In genomic region chr13:9763828-9764645, GRCm38 (mm10) we compare ENCODE assay signal across 7 mouse cellular contexts. TPM values are rescaled to one million over a fixed set of nuclear protein-coding genes. Genes with fewer than 3 reads are reported as not detected.
DNase-seq lines count a peak whose midpoint lies in the region; ATAC-seq lines count a peak whose summit lies in the region.

No protein-coding gene starts in this region.

- H3K27me3 ChIP-seq in intestine, embryonic 16.5 days (replicated peaks; ENCODE audit: control insufficient read depth, insufficient read depth, low read length): no peaks in the 10 kb centered on the region
- H3K27me3 ChIP-seq in limb, embryonic 12.5 days: no peaks in the 10 kb centered on the region
- no peaks in the 10 kb centered on the region for H3K27me3 ChIP-seq in midbrain, embryonic 13.5 days

- DNase-seq in adrenal gland, adult 2 months: peak; percentile 88
- peak; percentile 67 for DNase-seq in embryo, embryonic 10.5 days (ENCODE audit: low spot score)
- peak; percentile 64 to 67 for DNase-seq in gastrocnemius, postnatal 36 days
- peak; percentile 73 for DNase-seq in spleen, adult 18-20 months

- under 1% methylated on average over 59 of the region's 111 CpGs for WGBS in intestine, embryonic 16.5 days
- 1% methylated on average over 54 of the region's 111 CpGs for WGBS in limb, embryonic 12.5 days
- WGBS in midbrain, embryonic 13.5 days: under 1% methylated on average over 68 of the region's 111 CpGs

- H3K27ac ChIP-seq in intestine, embryonic 16.5 days (ENCODE audit: low read length): peak overlapping the region; percentile 99
- peak overlapping the region; percentile 100 for H3K27ac ChIP-seq in limb, embryonic 12.5 days
- H3K27ac ChIP-seq in midbrain, embryonic 13.5 days: peak overlapping the region; percentile 100

- H3K36me3 ChIP-seq in intestine, embryonic 16.5 days (ENCODE audit: control insufficient read depth, insufficient read depth, low read length): no peaks in the 10 kb centered on the region
- no peaks in the 10 kb centered on the region for H3K36me3 ChIP-seq in limb, embryonic 12.5 days
- H3K36me3 ChIP-seq in midbrain, embryonic 13.5 days: no peaks in the 10 kb centered on the region

- peak; percentile 79 for ATAC-seq in intestine, embryonic 16.5 days
- peak; percentile 47 for ATAC-seq in limb, embryonic 12.5 days (ENCODE audit: insufficient number of reproducible peaks, insufficient read depth, low FRiP score, low TSS enrichment, low read depth)
- peak; percentile 67 for ATAC-seq in midbrain, embryonic 13.5 days

- H3K9ac ChIP-seq in intestine, embryonic 16.5 days (ENCODE audit: low read depth, low read length): peak overlapping the region; percentile 99
- H3K9ac ChIP-seq in limb, embryonic 12.5 days (replicated peaks): peak overlapping the region; percentile 99
- H3K9ac ChIP-seq in midbrain, embryonic 13.5 days (replicated peaks): peak overlapping the region; percentile 98

- peak overlapping the region; percentile 97 for H3K4me3 ChIP-seq in intestine, embryonic 16.5 days (ENCODE audit: low read length)
- H3K4me3 ChIP-seq in limb, embryonic 12.5 days (replicated peaks): peak overlapping the region; percentile 92
- peak overlapping the region; percentile 87 for H3K4me3 ChIP-seq in midbrain, embryonic 13.5 days (replicated peaks)

- peaks cover 23% of the 10 kb centered on the region for H3K4me1 ChIP-seq in intestine, embryonic 16.5 days (ENCODE audit: control insufficient read depth, insufficient read depth, low read length)
- peaks cover 43% of the 10 kb centered on the region for H3K4me1 ChIP-seq in limb, embryonic 12.5 days (replicated peaks)
- peaks cover 50% of the 10 kb centered on the region for H3K4me1 ChIP-seq in midbrain, embryonic 13.5 days (replicated peaks)

- H3K4me2 ChIP-seq in intestine, embryonic 16.5 days (ENCODE audit: low read depth, low read length): peak overlapping the region; percentile 61
- H3K4me2 ChIP-seq in limb, embryonic 12.5 days: peak overlapping the region; percentile 70
- H3K4me2 ChIP-seq in midbrain, embryonic 13.5 days (replicated peaks): peak overlapping the region; percentile 66

- H3K9me3 ChIP-seq in intestine, embryonic 16.5 days (ENCODE audit: control insufficient read depth, low read length): no peaks in the 10 kb centered on the region
- no peaks in the 10 kb centered on the region for H3K9me3 ChIP-seq in limb, embryonic 12.5 days
- H3K9me3 ChIP-seq in midbrain, embryonic 13.5 days: no peaks in the 10 kb centered on the region

- intact Hi-C loops in gastrocnemius, postnatal 36 days (cut with DNase I): no loop called here

RNA-seq across cellular contexts. Expression of gene Zmynd11, which starts 1.1 kb away (rescaled TPM):
- total RNA-seq in adrenal gland, adult 2 months (2021): 100 to 1,000 TPM; 132 to 155 TPM
- polyA plus RNA-seq in adrenal gland, adult 2 months (2012; rRNA removed): 31.4 and 35.9 TPM in 2 replicates
- total RNA-seq in gastrocnemius, postnatal 36 days (2021): 10 to 100 TPM; 70.5 to 86.6 TPM
- 69.9 and 72.2 TPM in 2 replicates for polyA plus RNA-seq in intestine, embryonic 16.5 days (2015; fragmentation: Nextera tagmentation; extraction: Ambion mirVana)
- polyA plus RNA-seq in limb, embryonic 12.5 days (2016; fragmentation: Nextera tagmentation; extraction: Ambion mirVana): 125 TPM in 2 replicates
- polyA plus RNA-seq in midbrain, embryonic 13.5 days (2015; fragmentation: Nextera tagmentation; extraction: Ambion mirVana): 150 and 164 TPM in 2 replicates

Comparison
In these comparisons a context has a peak if more than half of its experiments do, and no peak if none do; other contexts are left out.
1. Peak in every context shown above with its lines: DNase-seq, ATAC-seq, H3K4me3 ChIP-seq and H3K27ac ChIP-seq.